Mouse (Mus musculus) ZHBTc4 (cell line): ENCODE measurements around the gene Phldb2.

Experiments
- DNase-seq: peaks from one replicate; pipeline ENCODE4 v3.0.0-alpha.2; 2011; ENCODE audit warnings: low read depth, low spot score

The Phldb2 gene

DNA sequence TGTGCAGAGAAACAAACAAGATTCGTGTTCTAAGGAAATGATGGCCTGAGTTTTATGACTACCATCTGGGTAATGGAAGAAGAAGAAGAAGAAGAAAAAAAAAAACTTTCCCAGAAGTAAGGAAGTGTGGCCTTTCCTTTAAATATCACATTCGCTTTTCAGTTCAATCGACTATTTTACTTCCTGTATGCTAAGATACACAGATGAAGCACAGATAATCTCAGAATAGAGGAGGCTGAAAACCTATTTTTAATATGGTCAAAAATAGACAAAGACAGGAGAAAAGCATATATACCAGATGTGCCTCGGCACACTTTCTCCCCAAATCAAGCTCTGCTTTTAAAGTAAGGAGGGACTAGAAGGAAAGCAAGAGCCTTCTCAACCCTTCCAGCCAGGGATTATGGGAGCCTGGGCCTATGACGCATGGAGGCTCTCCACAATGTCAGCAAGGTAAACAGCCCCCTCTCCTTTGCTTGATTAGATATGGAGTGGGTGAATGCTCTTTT, 158.2 kb downstream of the Phldb2 start:
- no peak for DNase-seq

DNA sequence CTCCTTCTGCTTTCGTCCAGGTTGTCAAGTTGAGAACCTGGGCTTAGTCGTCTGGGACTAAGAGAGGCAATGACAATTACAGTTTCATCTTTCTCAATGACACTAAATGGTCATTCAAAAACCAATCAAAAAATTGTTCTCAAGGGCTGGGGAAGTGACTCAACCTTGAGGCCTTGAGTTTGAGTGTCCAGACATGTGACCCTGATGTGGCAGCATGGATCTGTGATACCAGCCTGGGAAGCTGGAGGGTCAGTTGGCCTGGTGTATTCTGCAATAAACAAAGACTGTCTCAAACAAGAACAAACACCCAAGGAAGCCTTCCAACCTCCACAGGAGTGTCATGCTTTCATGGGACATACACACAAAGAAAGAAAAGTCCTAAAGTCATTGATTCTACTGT, 160.6 kb downstream of the Phldb2 start:
- no peak for DNase-seq

DNA sequence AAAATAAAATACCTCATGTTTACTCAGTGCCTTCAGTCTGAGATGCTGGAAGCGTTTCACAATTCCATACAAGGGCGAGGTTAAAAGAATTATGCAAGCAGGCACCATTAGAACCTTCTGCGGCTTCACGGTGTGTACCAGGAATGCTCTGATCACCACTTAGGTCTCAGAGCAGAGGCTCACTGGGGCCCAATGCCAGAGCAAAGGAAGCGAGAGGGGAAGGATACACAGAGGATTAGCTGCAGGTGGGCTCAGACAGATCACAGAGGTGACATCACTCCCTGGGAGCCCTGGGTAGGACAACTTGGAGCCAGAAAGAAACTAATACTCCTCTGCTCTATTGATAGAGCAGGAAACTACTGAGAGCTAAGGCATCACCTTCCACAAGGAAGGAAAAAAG, 162.1 kb downstream of the Phldb2 start:
- DNase-seq: no peak

DNA sequence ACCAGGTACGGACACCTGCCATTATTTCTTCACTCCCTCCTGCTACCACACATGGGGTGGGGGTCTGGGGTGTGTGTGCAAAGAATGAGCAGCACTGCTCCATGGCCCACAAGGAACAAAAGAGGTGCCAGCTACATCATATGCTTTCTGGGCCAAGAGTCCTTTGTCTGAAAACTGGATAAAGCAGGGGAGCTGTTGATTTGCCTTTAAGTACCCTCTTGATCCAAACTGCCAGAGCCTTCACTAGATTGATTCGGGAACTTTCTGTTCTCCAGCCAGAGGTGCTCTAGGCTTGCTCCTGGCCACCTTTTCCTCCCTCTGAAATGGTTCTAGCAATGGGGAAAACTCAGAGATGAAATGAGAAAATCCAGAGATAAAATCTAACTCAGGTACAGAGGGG, 164.1 kb downstream of the Phldb2 start:
- DNase-seq: no peak

DNA sequence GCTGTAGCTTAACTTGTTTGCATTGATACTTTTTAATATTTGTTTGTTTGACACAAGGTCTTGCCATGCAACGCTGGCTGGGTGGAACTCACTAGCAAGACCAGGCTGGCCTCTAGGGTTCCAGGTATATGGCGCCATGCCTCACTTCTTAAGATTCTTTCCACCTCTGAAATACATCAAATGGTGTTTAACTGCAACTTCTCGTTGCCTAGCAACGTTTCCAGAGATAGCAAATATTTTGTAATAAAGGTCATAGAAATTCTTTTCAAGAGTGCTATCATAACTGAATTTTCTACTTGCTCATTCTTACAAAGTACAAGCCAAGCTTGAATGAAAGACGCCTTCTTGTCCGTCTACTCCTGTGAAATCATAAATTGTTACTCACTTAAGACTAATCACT, 165.7 kb downstream of the Phldb2 start:
- no peak for DNase-seq

DNA sequence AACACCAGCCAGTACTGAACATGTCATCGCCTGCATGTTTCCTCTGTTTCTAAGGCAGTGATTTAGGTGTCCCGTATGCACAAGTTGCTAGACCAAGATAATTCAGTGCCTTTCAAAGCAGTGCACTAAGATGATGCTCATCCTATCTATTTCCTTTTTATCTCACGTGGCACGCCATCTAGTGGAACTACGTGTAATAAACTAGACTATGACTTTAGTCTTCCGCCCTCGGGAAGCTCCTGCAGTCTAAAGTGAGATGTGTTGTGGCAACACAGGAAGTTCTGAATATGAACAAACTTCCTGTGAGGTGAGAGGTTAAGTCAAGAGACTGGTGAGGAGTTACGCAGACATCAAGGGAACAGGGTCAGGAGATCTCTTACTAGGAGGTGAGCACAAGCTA, 166.8 kb downstream of the Phldb2 start:
- DNase-seq: peak; percentile 58

DNA sequence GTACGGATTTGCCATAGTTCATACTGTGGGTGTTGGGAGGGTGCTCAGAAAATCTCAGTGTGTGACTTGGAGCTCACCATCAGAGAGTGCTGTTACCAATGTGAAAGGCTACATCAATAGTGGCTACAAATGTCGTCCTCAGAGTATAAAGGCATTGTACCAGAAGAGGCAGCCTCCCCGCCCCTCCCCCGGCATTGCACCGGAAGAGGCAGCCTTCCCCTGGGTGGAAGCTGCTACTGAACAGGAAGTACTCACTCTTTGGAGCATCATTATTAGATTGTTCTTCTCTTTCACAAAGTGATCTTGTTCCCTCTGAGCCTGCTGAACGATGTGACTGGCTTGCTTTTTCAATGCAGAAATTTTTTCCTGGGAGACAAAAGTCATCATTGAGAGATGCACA, 173.4 kb downstream of the Phldb2 start:
- no peak for DNase-seq

DNA sequence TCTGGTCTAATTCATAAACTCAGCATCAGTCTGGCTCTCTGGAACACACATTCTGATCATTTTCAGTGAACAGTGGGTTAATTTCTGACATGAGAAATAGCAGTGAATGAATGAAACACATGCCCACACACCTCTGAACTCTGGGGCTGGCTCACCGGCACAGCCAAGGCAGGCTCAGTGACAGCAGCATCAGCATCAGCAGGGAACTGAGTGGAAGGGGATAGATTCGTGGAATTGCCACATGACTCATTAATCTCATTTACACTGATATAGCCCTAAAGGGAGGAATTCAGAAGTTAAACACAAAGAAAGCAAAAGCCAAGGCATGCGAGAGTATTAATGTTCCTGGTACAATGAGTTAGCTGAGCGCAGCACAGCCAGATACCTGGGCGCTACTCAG, 178.6 kb downstream of the Phldb2 start:
- DNase-seq: no peak

DNA sequence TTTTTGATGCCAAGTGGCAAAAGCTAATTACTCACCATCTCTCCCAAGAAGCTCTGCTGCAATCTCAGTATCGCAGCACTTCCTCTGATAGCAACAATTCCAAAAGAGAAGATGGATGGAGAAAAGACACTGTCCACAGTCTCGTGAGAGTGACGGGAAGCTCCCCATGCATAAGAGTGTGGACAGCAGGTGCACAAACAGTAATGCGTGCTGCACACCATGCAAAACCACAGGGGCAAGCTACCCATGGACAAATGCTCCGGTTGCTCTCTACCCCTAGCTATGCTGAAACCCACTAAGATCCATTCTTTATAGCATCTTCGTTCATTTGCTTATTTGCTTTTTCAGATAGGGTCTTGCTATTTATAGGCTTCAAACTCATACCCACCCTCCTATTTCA, 182.5 kb downstream of the Phldb2 start:
- no peak for DNase-seq

DNA sequence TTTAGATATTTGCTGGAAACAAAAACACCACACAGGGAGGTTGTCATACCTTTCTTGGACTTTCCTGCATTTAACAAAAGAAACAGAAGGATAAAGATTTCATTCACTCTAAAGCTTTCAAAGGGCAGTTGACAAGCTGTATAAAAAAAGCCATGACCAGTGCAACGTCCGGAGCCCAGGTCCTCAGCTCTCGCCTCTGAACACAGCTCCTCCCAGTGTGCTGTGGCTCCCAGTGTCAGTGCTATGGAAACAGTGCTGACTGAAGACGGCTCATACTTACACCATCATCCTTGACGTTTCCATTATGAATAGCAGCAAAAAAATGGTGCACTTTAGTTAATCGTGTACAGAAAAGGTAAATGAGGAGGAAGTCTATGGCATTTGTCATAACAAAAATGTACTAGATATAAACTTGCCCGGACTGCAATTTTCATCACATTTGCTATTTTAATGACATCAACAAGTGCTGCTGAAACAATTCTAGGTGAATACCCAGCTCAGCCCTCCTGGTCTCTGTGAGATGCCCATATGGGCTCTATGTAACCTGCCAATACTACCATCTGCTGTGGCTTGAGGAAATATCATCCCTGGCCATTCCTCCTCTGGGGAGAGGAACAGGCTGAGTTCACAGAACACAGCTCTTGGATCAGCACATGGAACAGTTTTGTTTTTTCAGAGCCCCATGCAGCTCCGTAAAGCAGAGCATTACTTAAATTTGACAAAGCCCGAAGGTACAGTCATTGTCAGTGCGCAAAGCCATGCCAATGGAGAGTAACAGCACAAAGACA, 185.4 kb downstream of the Phldb2 start:
- DNase-seq: no peak

DNA sequence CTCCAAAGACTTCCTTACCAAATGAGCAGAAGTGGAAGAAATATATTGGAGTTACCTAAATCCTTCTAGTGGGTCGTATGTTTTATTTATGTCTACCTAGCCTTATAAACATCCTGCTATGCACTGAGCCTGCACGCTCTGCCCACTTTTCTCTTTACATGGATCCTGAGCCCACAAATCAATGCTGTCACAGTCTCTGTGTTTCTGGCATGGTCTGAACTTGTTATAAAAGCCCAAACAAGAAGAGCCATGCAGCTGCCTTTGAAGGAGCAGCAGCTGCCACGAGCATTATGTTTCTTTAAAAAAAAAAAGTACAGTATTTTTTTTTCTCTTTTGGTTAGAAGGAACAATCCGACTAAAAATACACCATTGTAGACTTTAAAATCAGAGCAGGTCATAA, 186.0 kb downstream of the Phldb2 start:
- no peak for DNase-seq

DNA sequence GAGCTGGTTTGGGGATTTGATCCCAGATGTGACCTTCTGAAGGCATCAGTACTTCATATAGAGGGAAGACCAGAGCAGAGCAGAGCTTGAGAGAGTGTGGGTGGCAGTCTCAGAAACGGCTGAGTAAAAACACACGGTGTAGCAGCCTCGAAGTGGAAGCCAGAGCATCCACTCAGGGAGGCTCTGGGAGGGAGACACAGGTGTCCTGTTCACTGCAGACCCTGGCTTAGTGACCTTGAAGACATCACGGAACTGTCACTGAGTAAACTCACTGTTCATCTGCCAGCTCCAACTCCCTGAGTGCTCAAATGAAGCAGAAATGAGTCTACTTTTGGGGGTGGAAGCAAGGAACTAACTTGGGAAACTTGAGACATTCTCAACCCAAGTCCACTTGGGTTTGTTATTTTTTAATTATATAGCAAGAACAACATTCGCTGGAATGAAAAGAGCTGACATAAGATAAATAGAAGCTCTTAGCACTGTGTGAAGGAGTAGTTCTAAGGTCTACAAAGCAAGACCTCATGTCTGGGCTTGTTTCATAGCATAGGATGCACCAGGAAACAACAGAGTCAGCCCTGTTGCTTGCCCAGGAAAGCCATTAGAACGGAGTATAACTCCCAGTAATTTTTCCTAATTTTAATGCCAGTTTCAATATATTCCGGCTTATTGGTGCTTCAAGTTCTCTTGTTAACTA, 187.4 kb downstream of the Phldb2 start:
- DNase-seq: no peak

DNA sequence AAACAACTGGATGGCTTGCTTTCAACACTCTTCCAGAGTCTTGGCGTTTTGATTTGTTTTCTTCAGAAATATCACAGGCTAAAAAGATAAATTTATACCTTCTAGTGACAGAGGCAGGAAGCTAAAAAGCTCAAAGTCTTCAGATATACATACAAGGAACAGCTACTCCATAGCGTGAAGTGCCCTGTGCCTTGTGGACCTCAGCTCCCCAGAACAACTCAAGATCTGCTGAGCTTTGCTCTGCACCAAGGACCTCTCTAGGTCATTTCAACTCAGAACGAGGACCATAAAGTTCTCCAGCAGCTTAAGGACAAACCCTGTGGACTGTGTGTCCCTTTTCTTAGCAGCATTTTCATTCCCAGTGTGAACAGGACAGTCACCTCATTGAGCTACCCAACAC, 188.3 kb downstream of the Phldb2 start:
- DNase-seq: no peak

DNA sequence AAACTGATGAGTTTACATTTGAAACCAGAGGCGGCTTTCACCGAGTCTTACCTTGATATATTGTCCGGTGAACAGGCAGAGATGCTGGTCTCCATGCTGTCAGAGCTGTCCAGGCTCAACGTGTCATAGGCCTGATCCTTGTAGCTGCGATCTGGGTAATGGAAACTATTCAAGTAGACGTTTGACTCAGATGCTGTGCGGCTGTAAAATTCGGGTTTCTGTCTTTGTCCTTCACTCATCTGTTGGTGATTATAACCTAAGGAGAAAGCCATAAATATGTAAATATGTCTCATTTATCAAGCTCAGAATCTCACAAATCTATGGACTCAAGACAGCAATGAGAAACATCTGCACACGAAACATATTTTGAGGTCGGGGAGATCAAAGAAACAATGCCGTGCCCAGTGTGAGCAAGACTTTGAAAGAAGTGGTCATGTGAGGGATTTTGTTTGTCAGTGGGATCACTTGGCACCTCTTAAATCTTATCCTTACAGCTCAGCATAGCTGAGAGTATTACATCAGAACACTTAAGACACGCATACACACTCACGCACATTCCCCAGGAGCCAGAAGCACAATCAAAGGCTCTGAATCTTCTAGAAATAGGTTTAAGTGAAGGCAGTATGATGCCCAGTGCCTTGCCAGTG, 190.4 kb downstream of the Phldb2 start:
- DNase-seq: no peak

DNA sequence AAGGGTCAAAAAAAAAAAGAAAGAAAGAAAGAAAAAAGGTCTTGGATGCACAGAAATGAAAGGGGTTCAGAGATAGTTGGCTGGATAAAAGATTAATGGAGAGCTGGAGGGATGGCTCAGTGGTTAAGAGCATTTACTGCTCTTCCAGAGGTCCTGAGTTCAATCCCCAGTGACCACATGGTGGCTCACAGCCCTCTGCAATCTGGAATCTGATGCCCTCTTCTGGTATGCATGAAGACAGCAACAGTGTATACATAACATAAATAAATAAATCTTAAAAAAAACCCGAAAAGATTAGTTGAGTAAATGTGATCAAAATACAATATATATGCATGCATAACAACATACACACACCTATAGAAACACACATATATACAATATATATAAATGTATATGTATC, 192.0 kb downstream of the Phldb2 start:
- peak; percentile 18 for DNase-seq

DNA sequence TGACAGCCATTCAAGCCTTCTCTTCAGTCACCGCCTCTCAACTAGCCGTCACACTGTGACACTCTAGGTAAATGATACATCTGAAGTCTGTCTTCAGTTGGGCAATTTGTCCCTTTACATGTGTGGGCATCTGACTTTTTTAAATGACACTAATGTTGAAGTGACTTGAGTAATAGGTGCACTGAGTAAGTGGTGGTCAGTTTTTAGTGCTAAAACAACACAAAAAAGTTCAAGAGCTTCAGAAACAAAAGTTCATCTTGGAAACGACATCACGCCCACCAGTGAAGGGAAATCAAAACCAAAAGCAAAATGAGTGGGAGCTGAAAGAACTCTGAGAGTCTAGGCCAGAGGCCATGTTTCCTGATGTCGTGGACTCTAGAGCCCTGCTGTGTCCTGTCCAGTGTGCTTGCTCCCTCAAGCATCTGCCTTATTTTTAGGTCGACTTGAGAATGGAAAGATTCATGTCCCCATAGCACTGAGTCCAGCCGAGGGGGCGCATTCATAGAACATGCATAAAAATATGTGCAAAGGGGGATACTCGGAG, 194.6 kb downstream of the Phldb2 start:
- no peak for DNase-seq

DNA sequence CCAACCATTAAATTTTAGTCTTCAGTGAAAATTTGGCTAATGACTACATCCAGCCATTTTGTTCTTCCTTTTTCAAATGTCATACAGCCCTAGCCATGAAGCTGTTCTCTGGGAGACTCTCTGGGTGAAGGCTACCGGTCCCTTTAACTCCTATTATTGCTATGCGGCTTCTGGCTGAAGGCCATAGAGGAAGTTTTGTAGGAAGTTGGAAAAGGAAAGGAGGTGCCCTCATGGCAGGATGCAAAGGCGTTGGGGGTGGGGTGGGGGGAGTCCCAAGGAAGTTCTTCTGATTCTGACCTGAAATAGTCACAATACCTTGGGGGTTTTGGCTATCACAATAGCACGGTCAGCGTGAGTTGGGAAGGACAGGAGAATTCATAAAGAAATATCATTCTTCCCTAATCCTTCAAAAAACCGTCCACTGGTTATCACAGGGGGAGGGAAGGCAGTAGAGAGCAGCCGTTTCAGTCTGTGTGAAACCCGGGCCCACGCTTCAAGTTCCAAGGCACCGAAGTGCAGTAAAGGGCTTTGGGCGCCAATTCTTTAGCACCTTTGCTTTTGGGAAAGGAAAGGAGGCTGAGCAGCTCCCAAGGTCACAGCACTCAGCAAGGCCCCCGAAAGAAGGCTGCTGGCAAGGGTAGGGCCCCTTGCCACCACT, 195.8 kb downstream of the Phldb2 start:
- no peak for DNase-seq

DNA sequence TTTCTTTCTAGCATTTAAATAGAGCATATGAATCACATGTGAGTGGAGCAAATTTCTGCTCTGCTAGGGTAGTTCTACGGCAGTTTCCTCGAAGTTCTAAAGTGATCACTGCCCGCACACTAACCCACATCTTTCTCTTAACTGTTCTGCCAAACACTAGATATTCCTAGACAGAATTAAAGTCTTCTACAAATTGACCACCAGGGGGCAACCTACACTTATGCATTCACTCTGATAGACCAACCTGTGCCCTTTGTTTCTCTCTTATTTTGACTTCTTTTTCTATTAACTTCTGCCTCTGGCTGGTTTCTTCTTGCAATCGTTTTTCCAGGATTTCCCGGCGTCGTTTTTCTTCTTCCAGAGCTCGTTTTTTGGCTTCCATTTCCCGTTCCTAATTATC, 196.5 kb downstream of the Phldb2 start:
- DNase-seq: peak; percentile 76

DNA sequence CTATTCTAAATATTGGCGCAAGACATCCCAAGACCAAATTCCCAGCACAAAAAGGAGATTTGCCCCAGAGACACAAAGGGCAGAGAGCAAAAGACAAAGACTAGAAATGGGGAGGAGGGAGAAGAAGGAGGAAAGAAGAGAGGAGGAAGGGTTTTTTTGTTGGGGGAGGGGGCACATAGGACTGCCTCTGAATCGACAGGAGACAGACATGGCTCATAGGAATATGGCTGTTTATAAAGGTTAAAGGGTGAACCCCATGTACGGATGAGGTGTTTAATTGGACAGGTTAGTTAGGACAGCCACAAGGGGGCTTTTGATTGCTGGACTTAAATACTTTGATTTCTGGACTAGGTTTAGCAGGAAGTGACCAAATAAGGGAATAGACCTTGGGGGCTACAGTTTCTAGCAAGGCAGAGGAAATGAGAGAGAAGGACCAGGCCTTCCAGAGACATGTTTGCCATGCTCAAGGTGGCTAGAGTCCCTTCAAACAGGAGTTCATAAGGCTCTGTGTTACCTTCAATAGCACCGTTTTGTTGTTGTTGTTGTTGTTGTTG, 209.7 kb downstream of the Phldb2 start:
- no peak for DNase-seq

DNA sequence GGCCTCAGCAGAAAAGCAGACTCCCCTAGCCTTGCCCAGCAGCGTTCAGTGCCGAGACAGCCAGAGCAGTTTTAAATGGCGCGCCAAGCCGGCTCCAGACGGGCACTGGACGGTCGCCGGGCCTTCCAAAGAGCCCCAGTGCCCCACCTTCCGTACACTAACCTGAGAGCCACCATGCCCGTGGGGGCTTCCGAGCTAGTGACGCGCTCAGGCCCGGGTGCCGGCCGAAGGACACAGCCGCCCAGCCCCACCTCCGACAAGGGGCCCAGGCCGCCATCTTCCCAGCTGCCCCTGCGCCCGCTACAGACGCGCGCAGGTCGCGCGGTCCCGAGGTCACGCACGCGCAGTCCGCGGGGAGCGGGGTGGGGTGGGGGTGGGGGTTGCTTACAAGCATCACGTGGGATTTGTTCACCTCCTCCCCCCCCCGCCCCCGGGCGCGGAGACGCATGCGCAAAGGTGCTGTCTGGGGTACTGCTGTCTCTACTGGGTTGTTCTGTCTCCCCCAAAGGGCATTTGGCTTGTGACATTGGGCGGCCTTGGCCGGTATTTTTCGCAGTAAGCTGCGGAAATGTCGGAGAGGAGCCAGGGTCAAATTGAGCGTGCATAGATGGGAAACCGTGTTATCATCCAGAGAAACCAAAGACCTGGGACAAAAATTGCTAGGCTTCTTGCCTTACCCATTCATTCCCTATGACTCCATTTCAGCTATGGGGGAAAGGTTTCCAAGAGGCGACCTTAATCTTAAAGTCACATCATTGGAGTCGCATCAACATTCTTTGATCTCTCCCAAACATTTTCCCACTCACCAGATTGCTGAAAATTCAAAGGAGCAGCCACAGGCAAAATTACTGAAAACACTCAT, 210.6 kb downstream of the Phldb2 start, which contains the start of gene Abhd10:
Abhd10 (minus strand) TSS at position 341 of the 862 bp plus-strand sequence.
- DNase-seq: peak; percentile 96
